Mouse (Mus musculus): ENCODE results near the gene E130218I03Rik. TPM values are rescaled to one million over a fixed set of nuclear protein-coding genes. Genes with fewer than 3 reads are reported as not detected.
A peak's percentile ranks its signal among the peaks of the same experiment; 100 is the strongest.

E130218I03Rik gene
- total and polyA plus RNA-seq, 2 experiments from 2014 or later, result 0.31 to 0.95 TPM

GRCm38 (mm10) chr4:134227194-134227593, 16.3 kb upstream of the E130218I03Rik start, which contains the start of gene Catsper4:
Gene Catsper4 (minus strand): TSS chr4:134227383.
- DNase-seq (ENCODE audit: low spot score), result peak; percentile 62
- H3K9me3 ChIP-seq (ENCODE audit: low read length), result no peaks in the 10 kb centered on the region
- no peaks in the 10 kb centered on the region for H3K36me3 ChIP-seq (ENCODE audit: insufficient read depth, low read length)
- H3K4me1 ChIP-seq (ENCODE audit: insufficient read depth, low read length), result no peaks in the 10 kb centered on the region
- WGBS, result 62% methylated on average over 8 of the region's 8 CpGs
- no peaks in the 10 kb centered on the region for H3K27me3 ChIP-seq (ENCODE audit: insufficient read depth, low read length)
- peak; percentile 59 for TF ChIP-seq CTCF (IDR thresholded peaks at IDR 0.05; ENCODE audit: low read depth)
- H3K9ac ChIP-seq (replicated peaks; ENCODE audit: low read length), result no peak within 1 kb of the TSS
- no peak within 1 kb of the TSS for H3K4me2 ChIP-seq (ENCODE audit: low read depth, low read length)
- H3K4me3 ChIP-seq (ENCODE audit: low read length), result no peak within 1 kb of the TSS
- no peak for ATAC-seq
- no peak within 1 kb of the TSS for H3K27ac ChIP-seq

- no peaks in the 10 kb centered on the region for H3K9me3 ChIP-seq (ENCODE audit: low read length)
- H3K4me1 ChIP-seq (ENCODE audit: insufficient read depth, low read length), result no peaks in the 10 kb centered on the region
- H3K4me2 ChIP-seq (ENCODE audit: low read depth, low read length), result no peak overlapping the region
- no peak overlapping the region for H3K9ac ChIP-seq (replicated peaks; ENCODE audit: low read length)
- no peaks in the 10 kb centered on the region for H3K36me3 ChIP-seq (ENCODE audit: insufficient read depth, low read length)
- ATAC-seq, result no peak
- no peak for TF ChIP-seq CTCF (IDR thresholded peaks at IDR 0.05; ENCODE audit: low read depth)
- H3K4me3 ChIP-seq (ENCODE audit: low read length), result no peak overlapping the region
- DNase-seq (ENCODE audit: low spot score), result no peak
- no peak overlapping the region for H3K27ac ChIP-seq
- no peaks in the 10 kb centered on the region for H3K27me3 ChIP-seq (ENCODE audit: insufficient read depth, low read length)
- WGBS, result 41% methylated on average over 8 of the region's 8 CpGs
Measured at GRCm38 (mm10) chr4:134230431-134230830, 13.0 kb upstream of the E130218I03Rik start.

GRCm38 (mm10) chr4:134234876-134235275, 8.6 kb upstream of the E130218I03Rik start:
- Histone ChIP-seq H3K9me3 (ENCODE audit: low read length) (no peaks in the 10 kb centered on the region), H3K4me2 (ENCODE audit: low read depth, low read length) (no peak overlapping the region), H3K4me1 (ENCODE audit: insufficient read depth, low read length) (peaks cover 7% of the 10 kb centered on the region; the same call in 1 of the 2 replicates), H3K27ac (no peak overlapping the region), H3K9ac (replicated peaks; ENCODE audit: low read length) (no peak overlapping the region), H3K27me3 (ENCODE audit: insufficient read depth, low read length) (no peaks in the 10 kb centered on the region), H3K4me3 (ENCODE audit: low read length) (no peak overlapping the region), H3K36me3 (ENCODE audit: insufficient read depth, low read length) (no peaks in the 10 kb centered on the region)
- 75% methylated on average over 5 of the region's 5 CpGs for WGBS
- no peak for TF ChIP-seq CTCF (IDR thresholded peaks at IDR 0.05; ENCODE audit: low read depth)
- no peak for ATAC-seq
- no peak for DNase-seq (ENCODE audit: low spot score)

DNA sequence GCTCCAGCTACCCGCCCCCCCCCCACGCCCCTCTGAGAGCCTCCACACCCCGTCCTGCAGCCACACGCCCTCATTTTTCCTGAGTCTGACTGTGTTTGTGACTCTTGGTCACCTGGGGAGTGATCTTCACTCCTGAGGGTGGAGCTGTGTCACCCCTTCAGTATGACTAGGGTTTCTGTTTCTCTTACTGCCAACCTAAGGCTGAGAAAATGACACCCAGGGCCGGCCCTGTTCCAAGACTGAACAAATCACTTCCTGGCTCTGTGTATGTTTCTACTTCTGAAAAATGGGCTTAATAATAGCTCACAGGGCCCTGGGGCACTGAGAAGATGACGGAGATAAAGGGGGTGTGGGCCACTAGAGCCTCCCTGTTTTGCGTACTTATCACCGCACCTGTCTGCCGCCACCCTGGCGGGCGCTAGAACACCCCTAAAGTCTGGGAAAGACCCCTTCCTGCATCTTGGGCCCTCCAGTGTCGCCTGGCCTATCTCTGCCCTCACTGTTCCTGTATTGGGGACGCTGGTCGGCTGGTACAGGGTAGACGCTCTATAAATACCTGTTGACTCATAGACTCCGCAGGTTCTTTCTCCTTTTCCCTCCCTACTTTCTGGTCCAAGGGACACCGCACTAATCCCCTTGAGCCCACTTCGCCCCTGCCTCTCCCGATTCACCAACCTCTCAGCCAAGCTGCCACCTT, 5.7 kb upstream of the E130218I03Rik start:
- Histone ChIP-seq H3K9me3 (ENCODE audit: low read length) (no peaks in the 10 kb centered on the region), H3K36me3 (ENCODE audit: insufficient read depth, low read length) (no peaks in the 10 kb centered on the region), H3K27me3 (ENCODE audit: insufficient read depth, low read length) (no peaks in the 10 kb centered on the region), H3K27ac (no peak overlapping the region), H3K4me2 (ENCODE audit: low read depth, low read length) (peak overlapping the region; percentile 45), H3K4me3 (ENCODE audit: low read length) (peak overlapping the region; percentile 14), H3K9ac (replicated peaks; ENCODE audit: low read length) (no peak overlapping the region), H3K4me1 (ENCODE audit: insufficient read depth, low read length) (peaks cover 7% of the 10 kb centered on the region; the same call in 1 of the 2 replicates)
- DNase-seq (ENCODE audit: low spot score), result no peak
- 0 out of 2 replicates have a peak, but pooled peaks have one; percentile 38 for ATAC-seq
- TF ChIP-seq CTCF (IDR thresholded peaks at IDR 0.05; ENCODE audit: low read depth), result no peak
- WGBS, result 36% methylated on average over 19 of the region's 19 CpGs

GRCm38 (mm10) chr4:134238279-134238651, 5.2 kb upstream of the E130218I03Rik start, which contains the start of gene Cnksr1:
Gene Cnksr1 (minus strand): TSS chr4:134238399.
- Histone ChIP-seq H3K27ac (no peak within 1 kb of the TSS), H3K9ac (replicated peaks; ENCODE audit: low read length) (no peak within 1 kb of the TSS), H3K36me3 (ENCODE audit: insufficient read depth, low read length) (no peaks in the 10 kb centered on the region), H3K4me3 (ENCODE audit: low read length) (peak within 1 kb of the TSS; percentile 14), H3K4me1 (ENCODE audit: insufficient read depth, low read length) (peaks cover 7% of the 10 kb centered on the region; the same call in 1 of the 2 replicates), H3K27me3 (ENCODE audit: insufficient read depth, low read length) (no peaks in the 10 kb centered on the region), H3K9me3 (ENCODE audit: low read length) (no peaks in the 10 kb centered on the region), H3K4me2 (ENCODE audit: low read depth, low read length) (peak within 1 kb of the TSS; percentile 45)
- 3% methylated on average over 18 of the region's 18 CpGs for WGBS
- DNase-seq (ENCODE audit: low spot score), result peak; percentile 65
- no peak for TF ChIP-seq CTCF (IDR thresholded peaks at IDR 0.05; ENCODE audit: low read depth)
- ATAC-seq, result peak; percentile 49; the same call in 1 of the 2 replicates

- Histone ChIP-seq H3K4me1 (ENCODE audit: insufficient read depth, low read length) (peaks cover 7% of the 10 kb centered on the region; the same call in 1 of the 2 replicates), H3K36me3 (ENCODE audit: insufficient read depth, low read length) (no peaks in the 10 kb centered on the region), H3K4me3 (ENCODE audit: low read length) (no peak overlapping the region), H3K27me3 (ENCODE audit: insufficient read depth, low read length) (no peaks in the 10 kb centered on the region), H3K4me2 (ENCODE audit: low read depth, low read length) (peak overlapping the region; percentile 45), H3K27ac (no peak overlapping the region), H3K9ac (replicated peaks; ENCODE audit: low read length) (no peak overlapping the region), H3K9me3 (ENCODE audit: low read length) (no peaks in the 10 kb centered on the region)
- no peak for TF ChIP-seq CTCF (IDR thresholded peaks at IDR 0.05; ENCODE audit: low read depth)
- DNase-seq (ENCODE audit: low spot score), result no peak
- ATAC-seq, result 0 out of 2 replicates have a peak, but pooled peaks have one; percentile 22
- 12% methylated on average over 10 of the region's 10 CpGs for WGBS
Measured at GRCm38 (mm10) chr4:134238686-134239085, 4.8 kb upstream of the E130218I03Rik start.
